Mouse (Mus musculus): ENCODE measurements at regions not wholly inside any gene's neighbourhood (a gene's known extent, or its start where the extent isn't known, plus 50 kb on each side); places are given as distances from the start of the nearest gene placed in this dataset.

- DNase-seq (ENCODE audit: low spot score in 2 of 2): no peak
These were observed 775.7 kb downstream of the Otol1 start for GRCm38 (mm10) chr3:70783142-70783541.

GRCm38 (mm10) chr3:70802230-70802629, 794.8 kb downstream of the Otol1 start:
- peak; percentile 43 to 66 for DNase-seq (ENCODE audit: low spot score in 2 of 2)

- no peak for DNase-seq (ENCODE audit: low spot score in 2 of 2)
These were observed 796.0 kb downstream of the Otol1 start for GRCm38 (mm10) chr3:70803411-70803810.

GRCm38 (mm10) chr3:70803885-70804284, 796.5 kb downstream of the Otol1 start:
- DNase-seq (ENCODE audit: low spot score in 2 of 2): no peak

GRCm38 (mm10) chr3:70807170-70807569, 799.8 kb downstream of the Otol1 start:
- no peak for DNase-seq (ENCODE audit: low spot score in 2 of 2)
